Mouse (Mus musculus): ENCODE data around the gene Tecta. TPM values are rescaled to one million over a fixed set of nuclear protein-coding genes. Genes with fewer than 3 reads are reported as not detected.
A peak's percentile ranks its signal among the peaks of the same experiment; 100 is the strongest.

Gene Tecta
- total RNA-seq, 1 experiment from 2014 or later = 0.40 TPM

GRCm38 (mm10) chr9:42334885-42335284 is 64.8 kb downstream of the Tecta start:
- ATAC-seq (replicated peaks in 1 of 2; ENCODE audit: insufficient read depth in 1 of 2, low FRiP score in 2 of 2, low TSS enrichment in 1 of 2, low read depth in 1 of 2, poor library complexity in 2 of 2, severe bottlenecking in 2 of 2) = no peak

GRCm38 (mm10) chr9:42332692-42333091 is 67.0 kb downstream of the Tecta start:
- no peak for ATAC-seq (replicated peaks in 1 of 2; ENCODE audit: insufficient read depth in 1 of 2, low FRiP score in 2 of 2, low TSS enrichment in 1 of 2, low read depth in 1 of 2, poor library complexity in 2 of 2, severe bottlenecking in 2 of 2)

GRCm38 (mm10) chr9:42331341-42331740 is 68.4 kb downstream of the Tecta start:
- no peak for ATAC-seq (replicated peaks in 1 of 2; ENCODE audit: insufficient read depth in 1 of 2, low FRiP score in 2 of 2, low TSS enrichment in 1 of 2, low read depth in 1 of 2, poor library complexity in 2 of 2, severe bottlenecking in 2 of 2)

- ATAC-seq (replicated peaks in 1 of 2; ENCODE audit: insufficient read depth in 1 of 2, low FRiP score in 2 of 2, low TSS enrichment in 1 of 2, low read depth in 1 of 2, poor library complexity in 2 of 2, severe bottlenecking in 2 of 2) = no peak
Observed at GRCm38 (mm10) chr9:42329753-42330152, 70.0 kb downstream of the Tecta start.

GRCm38 (mm10) chr9:42326688-42327440 is 72.9 kb downstream of the Tecta start:
- peak; percentile 37 to 68; a peak in 1 of 4 replicates for ATAC-seq (replicated peaks in 1 of 2; ENCODE audit: insufficient read depth in 1 of 2, low FRiP score in 2 of 2, low TSS enrichment in 1 of 2, low read depth in 1 of 2, poor library complexity in 2 of 2, severe bottlenecking in 2 of 2)

- ATAC-seq (replicated peaks in 1 of 2; ENCODE audit: insufficient read depth in 1 of 2, low FRiP score in 2 of 2, low TSS enrichment in 1 of 2, low read depth in 1 of 2, poor library complexity in 2 of 2, severe bottlenecking in 2 of 2) = no peak
Observed at GRCm38 (mm10) chr9:42324640-42325394, 74.9 kb downstream of the Tecta start.

- ATAC-seq (replicated peaks in 1 of 2; ENCODE audit: insufficient read depth in 1 of 2, low FRiP score in 2 of 2, low TSS enrichment in 1 of 2, low read depth in 1 of 2, poor library complexity in 2 of 2, severe bottlenecking in 2 of 2) = no peak
Observed at GRCm38 (mm10) chr9:42323238-42323637, 76.5 kb downstream of the Tecta start.

- no peak for ATAC-seq (replicated peaks in 1 of 2; ENCODE audit: insufficient read depth in 1 of 2, low FRiP score in 2 of 2, low TSS enrichment in 1 of 2, low read depth in 1 of 2, poor library complexity in 2 of 2, severe bottlenecking in 2 of 2)
Observed at GRCm38 (mm10) chr9:42321442-42321841, 78.3 kb downstream of the Tecta start.

GRCm38 (mm10) chr9:42320616-42321015 is 79.1 kb downstream of the Tecta start:
- ATAC-seq (replicated peaks in 1 of 2; ENCODE audit: insufficient read depth in 1 of 2, low FRiP score in 2 of 2, low TSS enrichment in 1 of 2, low read depth in 1 of 2, poor library complexity in 2 of 2, severe bottlenecking in 2 of 2) = no peak

GRCm38 (mm10) chr9:42318455-42318987 is 81.2 kb downstream of the Tecta start:
- ATAC-seq (replicated peaks in 1 of 2; ENCODE audit: insufficient read depth in 1 of 2, low FRiP score in 2 of 2, low TSS enrichment in 1 of 2, low read depth in 1 of 2, poor library complexity in 2 of 2, severe bottlenecking in 2 of 2) = no peak

GRCm38 (mm10) chr9:42317337-42317736 is 82.4 kb downstream of the Tecta start:
- no peak for ATAC-seq (replicated peaks in 1 of 2; ENCODE audit: insufficient read depth in 1 of 2, low FRiP score in 2 of 2, low TSS enrichment in 1 of 2, low read depth in 1 of 2, poor library complexity in 2 of 2, severe bottlenecking in 2 of 2)

GRCm38 (mm10) chr9:42315816-42316215 is 83.9 kb downstream of the Tecta start:
- no peak for ATAC-seq (replicated peaks in 1 of 2; ENCODE audit: insufficient read depth in 1 of 2, low FRiP score in 2 of 2, low TSS enrichment in 1 of 2, low read depth in 1 of 2, poor library complexity in 2 of 2, severe bottlenecking in 2 of 2)

- ATAC-seq (replicated peaks in 1 of 2; ENCODE audit: insufficient read depth in 1 of 2, low FRiP score in 2 of 2, low TSS enrichment in 1 of 2, low read depth in 1 of 2, poor library complexity in 2 of 2, severe bottlenecking in 2 of 2) = peak; percentile 35 to 45; a peak in 1 of 4 replicates
Observed at GRCm38 (mm10) chr9:42314959-42315358, 84.8 kb downstream of the Tecta start.

GRCm38 (mm10) chr9:42314388-42314787 is 85.3 kb downstream of the Tecta start:
- ATAC-seq (replicated peaks in 1 of 2; ENCODE audit: insufficient read depth in 1 of 2, low FRiP score in 2 of 2, low TSS enrichment in 1 of 2, low read depth in 1 of 2, poor library complexity in 2 of 2, severe bottlenecking in 2 of 2) = peak in 1 of 2 experiments; percentile 56; a peak in 1 of 4 replicates

- no peak for ATAC-seq (replicated peaks in 1 of 2; ENCODE audit: insufficient read depth in 1 of 2, low FRiP score in 2 of 2, low TSS enrichment in 1 of 2, low read depth in 1 of 2, poor library complexity in 2 of 2, severe bottlenecking in 2 of 2)
Observed at GRCm38 (mm10) chr9:42313872-42314271, 85.9 kb downstream of the Tecta start.

GRCm38 (mm10) chr9:42311311-42311710 is 88.4 kb downstream of the Tecta start:
- ATAC-seq (replicated peaks in 1 of 2; ENCODE audit: insufficient read depth in 1 of 2, low FRiP score in 2 of 2, low TSS enrichment in 1 of 2, low read depth in 1 of 2, poor library complexity in 2 of 2, severe bottlenecking in 2 of 2) = no peak

- no peak for ATAC-seq (replicated peaks in 1 of 2; ENCODE audit: insufficient read depth in 1 of 2, low FRiP score in 2 of 2, low TSS enrichment in 1 of 2, low read depth in 1 of 2, poor library complexity in 2 of 2, severe bottlenecking in 2 of 2)
Observed at GRCm38 (mm10) chr9:42303894-42304293, 95.8 kb downstream of the Tecta start.

- ATAC-seq (replicated peaks in 1 of 2; ENCODE audit: insufficient read depth in 1 of 2, low FRiP score in 2 of 2, low TSS enrichment in 1 of 2, low read depth in 1 of 2, poor library complexity in 2 of 2, severe bottlenecking in 2 of 2) = no peak
Observed at GRCm38 (mm10) chr9:42301082-42301633, 98.6 kb downstream of the Tecta start.
